Mouse (Mus musculus): ENCODE results near the gene Teddm1b.
A peak's percentile ranks its signal among the peaks of the same experiment; 100 is the strongest.

Gene Teddm1b

GRCm38 (mm10) chr1:153903006-153903405 lies 28.9 kb downstream of the Teddm1b start:
- peak; percentile 88 for DNase-seq

GRCm38 (mm10) chr1:153904236-153904635 lies 30.1 kb downstream of the Teddm1b start:
- DNase-seq: peak; percentile 68

- DNase-seq: peak; percentile 92
Measured at GRCm38 (mm10) chr1:153905884-153906283, 31.7 kb downstream of the Teddm1b start.

GRCm38 (mm10) chr1:153908208-153908607 lies 34.1 kb downstream of the Teddm1b start:
- DNase-seq: peak; percentile 76

- peak; percentile 91 for DNase-seq
Measured at GRCm38 (mm10) chr1:153908741-153909140, 34.6 kb downstream of the Teddm1b start.

GRCm38 (mm10) chr1:153909213-153909962 lies 35.2 kb downstream of the Teddm1b start:
- DNase-seq: peak; percentile 90

GRCm38 (mm10) chr1:153909963-153910291 lies 35.8 kb downstream of the Teddm1b start:
- DNase-seq: peak; percentile 87

GRCm38 (mm10) chr1:153910423-153910822 lies 36.3 kb downstream of the Teddm1b start:
- peak; percentile 93 for DNase-seq

- peak; percentile 45 for DNase-seq
Measured at GRCm38 (mm10) chr1:153911276-153911795, 37.2 kb downstream of the Teddm1b start.

GRCm38 (mm10) chr1:153913869-153914268 lies 39.7 kb downstream of the Teddm1b start:
- peak; percentile 74 for DNase-seq

- DNase-seq: peak; percentile 96
Measured at GRCm38 (mm10) chr1:153918521-153919206, 44.5 kb downstream of the Teddm1b start.

- peak; percentile 90 for DNase-seq
Measured at GRCm38 (mm10) chr1:153921642-153922041, 47.5 kb downstream of the Teddm1b start.

GRCm38 (mm10) chr1:153922571-153923021 lies 48.5 kb downstream of the Teddm1b start:
- DNase-seq: peak; percentile 99

GRCm38 (mm10) chr1:153924395-153925385 lies 50.5 kb downstream of the Teddm1b start:
- peak; percentile 72 for DNase-seq

Measured in heart, adult 11 months (tissue).